Mouse (Mus musculus) embryonic facial prominence, embryonic 14.5 days (tissue): ENCODE data around the gene Gm26566. TPM values are rescaled to one million over a fixed set of nuclear protein-coding genes. Genes with fewer than 3 reads are reported as not detected.

Source experiments
- ATAC-seq: fragments of 200-750 bp; cut with Nextera tagmentation; 2 replicates; pipeline ENCODE4 v1.8.0; 2017; ENCODE audit warnings: low read depth, moderate number of reproducible peaks, moderate TSS enrichment
- DNase-seq: peaks from one replicate; pipeline ENCODE4 v3.0.0-alpha.2; 2015; ENCODE audit warnings: low spot score
- H3K27ac ChIP-seq: fragments of 300-500 bp; sonication (generic); replicated peaks from 2 replicates; pipeline ENCODE4 v1.5.1; 2014; ENCODE audit warnings: low read depth, mild to moderate bottlenecking, low read length, moderate library complexity
- H3K27me3 ChIP-seq: fragments of 300-500 bp; sonication (generic); replicated peaks from 2 replicates; pipeline ENCODE4 v1.6.1; 2014; ENCODE audit warnings: low read length; ENCODE audit not compliant: control insufficient read depth, insufficient read depth
- H3K36me3 ChIP-seq: fragments of 300-500 bp; sonication (generic); 2 replicates; pipeline ENCODE4 v1.6.1; 2014; ENCODE audit warnings: low read length, mixed read lengths; ENCODE audit not compliant: control insufficient read depth, insufficient read depth
- H3K4me1 ChIP-seq: fragments of 300-500 bp; sonication (generic); 2 replicates; pipeline ENCODE4 v1.6.1; 2014; ENCODE audit warnings: antibody characterized with exemption, low read length; ENCODE audit not compliant: control insufficient read depth, insufficient read depth
- H3K4me2 ChIP-seq: fragments of 300-500 bp; sonication (generic); 2 replicates; pipeline ENCODE4 v1.6.1; 2014; ENCODE audit warnings: low read depth, mild to moderate bottlenecking, low read length, moderate library complexity, mixed read lengths
- H3K4me3 ChIP-seq: fragments of 300-500 bp; sonication (generic); 2 replicates; pipeline ENCODE4 v1.5.1; 2014; ENCODE audit warnings: low read depth, mild to moderate bottlenecking, low read length
- H3K9ac ChIP-seq: fragments of 300-500 bp; sonication (generic); 2 replicates; pipeline ENCODE4 v1.6.1; 2014; ENCODE audit warnings: low read depth, mild to moderate bottlenecking, low read length, moderate library complexity, mixed read lengths
- H3K9me3 ChIP-seq: fragments of 300-500 bp; sonication (generic); 2 replicates; pipeline ENCODE4 v1.6.1; 2016; ENCODE audit warnings: low read length; ENCODE audit not compliant: control insufficient read depth
- WGBS: fragments of 180-500 bp; shearing (Covaris S2); extraction: QIAGEN DNeasy Blood & Tissue Kit; methylation state at CpG from one replicate; pipeline ENCODE4 v1.1.7; 2014; 5-methylcytosine and 5-hydroxymethylcytosine counted together
- polyA plus RNA-seq: library from polyadenylated mRNA; unstranded; fragments of >200 nt; fragmentation: Nextera tagmentation; extraction: Ambion mirVana; gene quantifications from 2 replicates; pipeline ENCODE4 v1.2.1, GENCODE M21; 2014

Gene Gm26566
- polyA plus RNA-seq, 1 experiment from 2014 or later, result 1.2 TPM

DNA sequence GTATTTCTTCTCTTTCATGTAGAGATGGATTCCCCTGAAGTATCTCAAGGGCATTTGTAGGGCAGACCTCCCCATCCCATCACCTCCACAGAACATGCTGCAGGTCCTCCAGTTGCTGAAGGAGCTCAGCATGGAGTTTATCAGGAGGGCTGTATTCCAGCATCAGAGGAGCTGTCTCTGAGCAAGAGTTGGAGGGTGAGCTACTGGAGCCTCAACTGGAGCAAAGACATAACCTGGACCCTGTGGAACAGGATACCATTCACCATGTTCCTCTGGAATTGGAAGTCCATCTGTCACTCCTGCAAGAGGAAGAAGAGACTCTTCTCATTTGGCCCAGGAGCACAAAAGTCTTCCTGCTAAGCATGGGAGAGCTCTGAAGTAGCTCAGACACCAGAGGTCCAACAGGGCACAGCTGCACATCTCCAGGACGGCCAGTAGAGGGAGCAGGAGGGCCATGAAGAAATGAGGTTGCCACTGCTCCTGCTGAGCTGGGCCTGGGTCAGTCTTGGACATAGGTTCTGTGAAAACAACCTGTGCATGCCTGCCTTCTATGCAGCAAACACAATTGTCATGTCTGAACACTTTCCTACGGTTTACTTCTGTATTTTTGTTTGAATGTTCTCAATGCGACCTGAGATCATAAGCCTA is 25.2 kb upstream of the Gm26566 start:
- Histone ChIP-seq H3K4me2 (no peak overlapping the region), H3K4me3 (no peak overlapping the region), H3K9ac (no peak overlapping the region), H3K27ac (no peak overlapping the region), H3K36me3 (no peaks in the 10 kb centered on the region), H3K9me3 (no peaks in the 10 kb centered on the region), H3K27me3 (no peaks in the 10 kb centered on the region), H3K4me1 (no peaks in the 10 kb centered on the region)
- ATAC-seq, result peak; percentile 67; the same call in 1 of the 2 replicates
- peak; percentile 73 for DNase-seq
- WGBS, result 25% methylated on average over 3 of the region's 3 CpGs

GRCm38 (mm10) chr4:88697108-88697507 is 24.5 kb upstream of the Gm26566 start:
- H3K4me1 ChIP-seq, result no peaks in the 10 kb centered on the region
- H3K27ac ChIP-seq, result no peak overlapping the region
- WGBS, result 64% methylated on average over 6 of the region's 6 CpGs
- no peaks in the 10 kb centered on the region for H3K27me3 ChIP-seq
- DNase-seq, result no peak
- no peaks in the 10 kb centered on the region for H3K9me3 ChIP-seq
- no peak overlapping the region for H3K9ac ChIP-seq
- no peaks in the 10 kb centered on the region for H3K36me3 ChIP-seq
- no peak overlapping the region for H3K4me2 ChIP-seq
- H3K4me3 ChIP-seq, result no peak overlapping the region
- no peak for ATAC-seq

- whole genome bisulfite sequencing, result 79% methylated on average over 4 of the region's 4 CpGs
- Histone ChIP-seq H3K27ac (no peak overlapping the region), H3K36me3 (no peaks in the 10 kb centered on the region), H3K4me1 (no peaks in the 10 kb centered on the region), H3K4me3 (no peak overlapping the region), H3K4me2 (no peak overlapping the region), H3K9ac (no peak overlapping the region), H3K27me3 (no peaks in the 10 kb centered on the region), H3K9me3 (no peaks in the 10 kb centered on the region)
- ATAC-seq (no peak), DNase-seq (no peak)
Observed at GRCm38 (mm10) chr4:88697753-88698152, 23.9 kb upstream of the Gm26566 start.

DNA sequence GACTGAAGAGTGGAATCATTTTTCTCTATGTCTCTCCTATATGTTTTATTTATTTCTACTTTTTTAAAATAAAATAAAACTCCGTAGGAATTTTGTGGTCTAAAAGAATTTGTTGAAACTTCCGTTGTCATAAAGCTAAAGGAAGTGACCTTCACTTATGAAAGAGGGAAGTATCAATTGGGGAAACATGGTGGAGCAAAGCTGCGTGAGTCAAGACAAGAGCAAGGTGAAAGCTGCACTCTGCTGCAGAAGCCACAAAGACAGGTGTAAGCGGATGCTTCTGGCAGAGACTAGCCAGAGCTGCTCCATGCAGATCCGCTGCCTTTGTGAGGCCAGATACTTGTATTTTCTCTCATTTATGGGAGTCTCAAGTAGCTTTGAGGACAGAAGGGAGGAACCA is 22.8 kb upstream of the Gm26566 start:
- Histone ChIP-seq H3K27me3 (no peaks in the 10 kb centered on the region), H3K27ac (no peak overlapping the region), H3K4me3 (no peak overlapping the region), H3K4me2 (no peak overlapping the region), H3K4me1 (no peaks in the 10 kb centered on the region), H3K36me3 (no peaks in the 10 kb centered on the region), H3K9me3 (no peaks in the 10 kb centered on the region), H3K9ac (no peak overlapping the region)
- ATAC-seq, result no peak
- no peak for DNase-seq
- WGBS, result 76% methylated on average over 5 of the region's 5 CpGs

DNA sequence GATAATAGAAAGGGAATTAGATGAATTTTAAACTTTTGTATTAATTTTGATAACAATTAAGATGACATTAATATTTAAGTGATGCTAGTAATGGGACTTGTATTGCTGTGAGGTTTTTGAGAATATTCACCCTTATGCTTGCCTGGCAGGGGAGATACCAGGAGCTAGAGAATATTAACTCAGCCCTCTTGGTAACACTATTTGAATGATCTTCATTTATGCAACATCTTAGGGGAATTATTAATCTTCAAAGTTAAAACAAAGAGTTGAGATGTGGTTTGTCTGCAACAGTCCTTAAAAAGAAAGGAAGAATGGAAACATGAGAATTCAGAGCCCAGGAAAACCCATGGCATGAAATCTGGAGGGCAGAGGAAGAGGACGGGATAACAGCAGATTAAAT is 22.3 kb upstream of the Gm26566 start:
- WGBS, result 85% methylated on average over 1 of the region's 1 CpGs
- no peaks in the 10 kb centered on the region for H3K36me3 ChIP-seq
- no peaks in the 10 kb centered on the region for H3K4me1 ChIP-seq
- H3K27me3 ChIP-seq, result no peaks in the 10 kb centered on the region
- H3K27ac ChIP-seq, result no peak overlapping the region
- ATAC-seq (no peak), DNase-seq (no peak)
- H3K4me2 ChIP-seq, result no peak overlapping the region
- H3K9me3 ChIP-seq, result no peaks in the 10 kb centered on the region
- H3K9ac ChIP-seq, result no peak overlapping the region
- no peak overlapping the region for H3K4me3 ChIP-seq

DNA sequence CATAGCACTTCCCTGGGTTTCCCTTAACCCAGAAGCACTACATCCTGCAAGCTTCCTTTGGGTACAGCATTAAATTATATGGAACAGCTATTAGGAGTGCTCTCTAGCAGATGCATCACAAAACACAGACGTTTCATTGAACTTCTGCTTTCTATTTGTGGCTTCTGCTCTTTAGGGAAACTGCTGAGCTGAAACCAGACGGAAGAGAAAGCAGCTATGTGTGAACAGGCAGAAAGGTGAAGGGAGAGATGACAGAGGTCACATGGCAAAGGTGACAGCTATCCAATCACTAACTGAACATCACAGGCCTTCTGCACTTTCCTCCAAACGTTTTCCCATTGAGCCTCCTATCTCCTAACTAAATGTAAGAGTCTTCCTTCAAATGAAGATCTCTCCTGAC is 15.7 kb upstream of the Gm26566 start:
- Histone ChIP-seq H3K27me3 (no peaks in the 10 kb centered on the region), H3K27ac (no peak overlapping the region), H3K4me2 (no peak overlapping the region), H3K36me3 (no peaks in the 10 kb centered on the region), H3K9me3 (no peaks in the 10 kb centered on the region), H3K4me1 (no peaks in the 10 kb centered on the region), H3K4me3 (no peak overlapping the region), H3K9ac (no peak overlapping the region)
- ATAC-seq (no peak), DNase-seq (no peak)
- 36% methylated on average over 3 of the region's 3 CpGs for WGBS

DNA sequence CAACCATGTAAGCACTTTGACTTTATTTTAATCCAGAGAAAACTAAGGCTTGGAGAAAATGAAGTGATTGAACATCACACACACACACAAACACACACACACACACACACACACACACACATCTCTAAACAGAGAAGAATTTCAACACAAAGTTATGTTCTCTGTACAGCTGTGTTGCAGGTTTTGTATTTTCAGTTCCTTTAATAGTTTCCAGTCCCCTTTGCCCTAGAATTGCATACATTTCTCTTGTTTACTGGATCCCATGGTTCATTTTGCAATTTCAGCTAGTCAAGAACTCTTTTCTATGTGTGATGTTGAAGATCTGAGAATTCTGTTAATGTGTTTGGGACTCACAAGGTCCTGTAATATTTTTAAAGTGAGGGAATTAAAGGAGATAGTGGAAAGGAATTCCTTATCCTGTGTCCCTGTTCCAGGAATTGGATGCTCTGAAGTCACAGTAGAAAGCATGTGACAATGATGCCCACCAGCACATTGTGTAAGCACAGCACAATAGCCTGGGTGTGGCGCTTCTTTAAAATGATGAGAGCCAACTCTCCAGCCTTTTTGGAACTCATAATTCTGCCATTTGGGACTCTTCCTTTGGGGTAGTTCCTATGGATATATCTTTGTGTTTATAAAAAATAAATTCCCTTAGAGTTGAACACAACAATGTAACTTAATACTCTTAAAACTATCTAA is 14.3 kb upstream of the Gm26566 start:
- H3K4me1 ChIP-seq, result no peaks in the 10 kb centered on the region
- no peak for DNase-seq
- no peaks in the 10 kb centered on the region for H3K36me3 ChIP-seq
- no peak overlapping the region for H3K9ac ChIP-seq
- WGBS, result 90% methylated on average over 1 of the region's 1 CpGs
- no peak for ATAC-seq
- H3K4me3 ChIP-seq, result no peak overlapping the region
- no peaks in the 10 kb centered on the region for H3K27me3 ChIP-seq
- no peaks in the 10 kb centered on the region for H3K9me3 ChIP-seq
- H3K4me2 ChIP-seq, result no peak overlapping the region
- H3K27ac ChIP-seq, result no peak overlapping the region

GRCm38 (mm10) chr4:88714281-88714680 is 7.3 kb upstream of the Gm26566 start:
- no peak overlapping the region for H3K4me3 ChIP-seq
- H3K9ac ChIP-seq, result no peak overlapping the region
- ATAC-seq (no peak), DNase-seq (no peak)
- H3K4me2 ChIP-seq, result no peak overlapping the region
- no peaks in the 10 kb centered on the region for H3K27me3 ChIP-seq
- peaks cover 11% of the 10 kb centered on the region for H3K4me1 ChIP-seq
- WGBS, result 78% methylated on average over 1 of the region's 1 CpGs
- H3K36me3 ChIP-seq, result peaks cover 45% of the 10 kb centered on the region
- no peaks in the 10 kb centered on the region for H3K9me3 ChIP-seq
- no peak overlapping the region for H3K27ac ChIP-seq

DNA sequence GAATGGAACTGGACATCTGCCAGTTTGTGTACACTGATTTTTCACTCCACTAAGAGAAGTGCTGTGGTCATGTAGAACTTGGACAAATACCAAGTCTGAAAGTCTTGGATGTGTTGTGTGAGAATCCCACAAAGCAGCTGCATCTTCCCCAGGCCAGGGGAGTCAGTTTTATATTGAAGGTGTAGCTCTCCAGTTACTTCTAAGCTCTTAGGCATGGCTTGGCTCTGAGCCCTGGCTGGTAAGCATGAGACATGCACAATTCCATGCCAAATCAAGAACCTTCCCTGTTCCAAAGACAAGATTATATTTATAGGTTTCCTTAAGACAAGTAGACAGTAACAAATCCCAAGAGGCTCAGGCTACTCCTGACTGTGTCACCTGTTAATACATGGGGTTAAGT is 6.5 kb upstream of the Gm26566 start:
- ATAC-seq (no peak), DNase-seq (no peak)
- H3K27me3 ChIP-seq, result no peaks in the 10 kb centered on the region
- H3K36me3 ChIP-seq, result peaks cover 47% of the 10 kb centered on the region
- H3K9ac ChIP-seq, result no peak overlapping the region
- H3K4me2 ChIP-seq, result no peak overlapping the region
- H3K4me1 ChIP-seq, result peaks cover 13% of the 10 kb centered on the region
- no peak overlapping the region for H3K4me3 ChIP-seq
- no peak overlapping the region for H3K27ac ChIP-seq
- no peaks in the 10 kb centered on the region for H3K9me3 ChIP-seq
